Mouse (Mus musculus) monocyte, adult 2 months (primary cell): ENCODE data around the gene N4bp2l2.
"Not testable (repeated sequence)": the region's sequence is repeated elsewhere in the genome, so short reads cannot be mapped to it uniquely, and the experiment has no call there.

Source experiments
- DNase-seq, 2 experiments: peaks; one replicate each; pipeline ENCODE4 v3.0.0; 2022; ENCODE audit warnings: low spot score in 2 of 2, low read depth in 1 of 2

The N4bp2l2 gene

GRCm38 (mm10) chr5:150644926-150645325 lies 21.1 kb downstream of the N4bp2l2 start:
- DNase-seq = no peak

- DNase-seq = not testable (repeated sequence)
Measured at GRCm38 (mm10) chr5:150643390-150643789, 22.6 kb downstream of the N4bp2l2 start.

- DNase-seq = no peak
Measured at GRCm38 (mm10) chr5:150641440-150641839, 24.5 kb downstream of the N4bp2l2 start.

GRCm38 (mm10) chr5:150629692-150630091 lies 36.3 kb downstream of the N4bp2l2 start:
- DNase-seq = no peak

GRCm38 (mm10) chr5:150629272-150629671 lies 36.7 kb downstream of the N4bp2l2 start:
- no peak for DNase-seq

- no peak for DNase-seq
Measured at GRCm38 (mm10) chr5:150625528-150625927, 40.5 kb downstream of the N4bp2l2 start.

GRCm38 (mm10) chr5:150622792-150623191 lies 43.2 kb downstream of the N4bp2l2 start:
- DNase-seq = no peak

GRCm38 (mm10) chr5:150621592-150621991 lies 44.4 kb downstream of the N4bp2l2 start:
- peak in 1 of 2 experiments; percentile 13 for DNase-seq

- DNase-seq = no peak
Measured at GRCm38 (mm10) chr5:150620588-150621135, 45.3 kb downstream of the N4bp2l2 start.

GRCm38 (mm10) chr5:150618599-150619355 lies 47.2 kb downstream of the N4bp2l2 start:
- DNase-seq = no peak

- DNase-seq = no peak
Measured at GRCm38 (mm10) chr5:150616731-150617130, 49.3 kb downstream of the N4bp2l2 start.

GRCm38 (mm10) chr5:150616216-150616615 lies 49.8 kb downstream of the N4bp2l2 start:
- no peak for DNase-seq

- DNase-seq = no peak
Measured at GRCm38 (mm10) chr5:150614054-150614453, 51.9 kb downstream of the N4bp2l2 start.

GRCm38 (mm10) chr5:150611697-150612096 lies 54.3 kb downstream of the N4bp2l2 start:
- DNase-seq = no peak

GRCm38 (mm10) chr5:150611136-150611535 lies 54.8 kb downstream of the N4bp2l2 start:
- no peak for DNase-seq

GRCm38 (mm10) chr5:150607631-150608030 lies 58.4 kb downstream of the N4bp2l2 start:
- no peak for DNase-seq

- no peak for DNase-seq
Measured at GRCm38 (mm10) chr5:150606131-150606530, 59.9 kb downstream of the N4bp2l2 start.

- no peak for DNase-seq
Measured at GRCm38 (mm10) chr5:150601441-150602230, 64.3 kb downstream of the N4bp2l2 start.

GRCm38 (mm10) chr5:150600554-150601440 lies 65.2 kb downstream of the N4bp2l2 start:
- DNase-seq = peak in 1 of 2 experiments; percentile 34

- DNase-seq = no peak
Measured at GRCm38 (mm10) chr5:150599301-150600294, 66.4 kb downstream of the N4bp2l2 start.
